Mouse (Mus musculus) thymus, adult 2 months (tissue): Measurements from ENCODE around the gene Cry2. TPM values are rescaled to one million over a fixed set of nuclear protein-coding genes. Genes with fewer than 3 reads are reported as not detected.

ENCODE experiments used
- DNase-seq: peaks from one replicate; pipeline ENCODE4 v3.0.0; 2021
- H3K27ac ChIP-seq: fragments of 200-500 bp; 2 replicates; pipeline ENCODE4 v1.5.1; 2012; ENCODE audit warnings: low read length, control low read depth; ENCODE audit not compliant: control insufficient read depth, insufficient read depth
- H3K27me3 ChIP-seq: fragments of 200-500 bp; 2 replicates; pipeline ENCODE4 v1.6.1; 2012; ENCODE audit warnings: mild to moderate bottlenecking, low read length, moderate library complexity, mixed read lengths; ENCODE audit not compliant: control insufficient read depth, insufficient read depth
- H3K36me3 ChIP-seq: fragments of 200-500 bp; 2 replicates; pipeline ENCODE4 v1.6.1; 2012; ENCODE audit warnings: mild to moderate bottlenecking, low read length, moderate library complexity; ENCODE audit not compliant: control insufficient read depth, insufficient read depth
- H3K4me1 ChIP-seq: fragments of 200-500 bp; replicated peaks from 2 replicates; pipeline ENCODE4 v1.6.1; 2012; ENCODE audit warnings: low read length; ENCODE audit not compliant: control insufficient read depth, insufficient read depth
- H3K4me3 ChIP-seq: fragments of 200-500 bp; 2 replicates; pipeline ENCODE4 v1.5.1; 2012; ENCODE audit warnings: mild to moderate bottlenecking, low read length, control low read depth, moderate library complexity; ENCODE audit not compliant: control insufficient read depth, insufficient read depth
- CTCF ChIP-seq: fragments of 200-500 bp; IDR thresholded peaks from 2 replicates; pipeline ENCODE4 v1.5.1; 2012; ENCODE audit warnings: mild to moderate bottlenecking, control low read depth, low read length, moderate library complexity, borderline replicate concordance; ENCODE audit not compliant: control insufficient read depth, poor library complexity, insufficient read depth; ENCODE audit errors: extremely low read depth
- POLR2A ChIP-seq: fragments of 200-500 bp; IDR thresholded peaks from 2 replicates; pipeline ENCODE4 v1.6.1; 2012; ENCODE audit warnings: mild to moderate bottlenecking, low read length, control low read depth, moderate library complexity; ENCODE audit not compliant: control insufficient read depth, poor library complexity, insufficient read depth; ENCODE audit errors: extremely low read depth
- WGBS: fragments of 180-500 bp; shearing (Covaris S2); methylation state at CpG from one replicate; pipeline ENCODE4 v1.1.7; 2018; 5-methylcytosine and 5-hydroxymethylcytosine counted together
- polyA plus RNA-seq: library from polyadenylated mRNA; depleted of rRNA; stranded (reverse); fragments of >200 nt; gene quantifications from 2 replicates; pipeline ENCODE4 v1.2.3, GENCODE M21; 2012

The Cry2 gene
- polyA plus RNA-seq, 1 experiment, result 16.2 TPM

DNA sequence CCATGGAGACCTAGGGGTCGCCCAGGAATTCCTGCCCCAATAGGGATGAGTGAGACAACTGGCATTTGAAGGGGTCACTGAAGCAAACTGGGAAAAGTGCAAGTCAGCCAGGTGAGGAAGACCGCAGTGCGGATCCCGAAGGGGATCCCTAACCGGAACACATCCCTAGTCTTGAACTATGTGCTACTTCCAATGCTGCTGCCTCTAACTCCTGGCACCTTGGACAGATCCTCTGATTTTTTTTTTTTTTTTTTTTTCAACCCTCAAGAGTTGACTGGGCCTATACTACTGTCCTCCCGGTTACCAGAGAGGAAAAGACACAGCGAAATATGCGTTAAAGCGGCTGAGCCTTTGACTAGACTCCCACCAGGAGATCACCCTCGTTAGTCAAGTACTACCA, 44.2 kb downstream of the Cry2 start:
- DNase-seq, result no peak
- TF ChIP-seq CTCF, result no peak
- TF ChIP-seq POLR2A, result no peak
- 52% methylated on average over 10 of the region's 10 CpGs for WGBS
- Histone ChIP-seq H3K27me3 (peaks cover 7% of the 10 kb centered on the region; the same call in 1 of the 2 replicates), H3K27ac (no peak overlapping the region), H3K4me3 (no peak overlapping the region), H3K4me1 (peaks cover 12% of the 10 kb centered on the region), H3K36me3 (no peaks in the 10 kb centered on the region)

DNA sequence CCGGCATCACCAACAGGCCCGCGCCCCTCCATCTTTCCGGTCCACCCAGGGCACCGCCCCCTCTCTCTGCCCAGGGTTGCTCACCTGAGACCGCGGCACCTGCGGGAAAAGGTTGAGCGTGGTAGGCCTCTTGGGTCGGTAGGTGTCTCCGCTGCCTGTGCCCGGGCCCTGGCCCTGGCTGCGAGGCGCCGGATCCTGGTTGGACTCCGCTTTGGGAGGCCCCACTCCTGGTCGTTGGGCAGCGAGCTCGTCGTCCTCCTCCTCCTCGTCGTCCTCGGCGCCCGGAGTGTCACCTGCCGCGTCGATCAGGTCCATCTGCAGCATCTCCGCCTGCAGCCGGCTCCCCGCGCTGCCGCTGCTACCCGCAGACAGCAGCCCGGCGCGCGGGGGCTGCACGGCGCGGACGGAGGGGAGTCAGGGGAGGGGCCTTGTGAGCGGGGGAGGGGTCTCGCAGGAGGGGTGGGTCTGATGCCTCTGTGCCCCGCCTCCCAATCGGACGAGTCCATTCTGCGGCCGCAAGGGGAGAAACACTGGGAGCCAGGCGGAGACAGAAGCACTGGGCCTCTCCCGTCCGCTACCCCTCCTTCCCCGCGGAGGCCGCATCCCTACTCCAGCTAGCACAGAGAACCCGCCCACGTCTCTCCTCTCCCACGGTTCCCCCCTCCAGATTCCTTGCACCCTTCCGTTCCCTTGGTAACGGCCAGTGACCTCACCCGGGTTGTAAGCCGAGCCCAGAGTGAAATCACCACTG, 44.8 kb downstream of the Cry2 start:
- peak; percentile 49 for DNase-seq
- H3K36me3 ChIP-seq, result no peaks in the 10 kb centered on the region
- peaks cover 7% of the 10 kb centered on the region; the same call in 1 of the 2 replicates for H3K27me3 ChIP-seq
- 5% methylated on average over 61 of the region's 62 CpGs for WGBS
- TF ChIP-seq POLR2A (no peak), CTCF (no peak)
- H3K27ac ChIP-seq, result no peak overlapping the region
- peaks cover 18% of the 10 kb centered on the region for H3K4me1 ChIP-seq
- H3K4me3 ChIP-seq, result peak overlapping the region; percentile 40

DNA sequence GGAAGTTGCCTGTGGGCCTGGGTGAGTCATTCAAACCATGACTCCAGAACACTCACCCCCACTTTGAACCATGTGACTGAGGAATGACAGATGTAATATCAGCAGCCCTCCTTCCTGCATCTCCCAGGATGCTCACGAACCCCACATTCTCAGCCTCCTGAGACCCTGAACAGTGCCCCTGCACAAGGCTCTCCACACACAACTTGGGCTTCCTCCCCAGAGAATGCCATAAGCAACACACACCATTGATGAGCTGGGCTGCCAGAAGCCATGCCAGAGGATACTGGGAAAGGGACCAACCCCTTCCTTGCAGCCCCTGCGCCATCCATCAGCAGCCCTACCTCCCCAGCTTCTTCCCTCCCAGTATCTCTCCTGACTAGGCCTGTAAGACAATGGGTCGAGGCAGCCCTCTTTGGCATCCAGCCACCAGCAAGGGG, 45.7 kb downstream of the Cry2 start:
- H3K36me3 ChIP-seq, result no peaks in the 10 kb centered on the region
- WGBS, result 94% methylated on average over 3 of the region's 3 CpGs
- no peak for TF ChIP-seq POLR2A
- TF ChIP-seq CTCF, result no peak
- no peak for DNase-seq
- no peak overlapping the region for H3K27ac ChIP-seq
- no peak overlapping the region for H3K4me3 ChIP-seq
- H3K4me1 ChIP-seq, result peaks cover 27% of the 10 kb centered on the region
- peaks cover 7% of the 10 kb centered on the region; the same call in 1 of the 2 replicates for H3K27me3 ChIP-seq

DNA sequence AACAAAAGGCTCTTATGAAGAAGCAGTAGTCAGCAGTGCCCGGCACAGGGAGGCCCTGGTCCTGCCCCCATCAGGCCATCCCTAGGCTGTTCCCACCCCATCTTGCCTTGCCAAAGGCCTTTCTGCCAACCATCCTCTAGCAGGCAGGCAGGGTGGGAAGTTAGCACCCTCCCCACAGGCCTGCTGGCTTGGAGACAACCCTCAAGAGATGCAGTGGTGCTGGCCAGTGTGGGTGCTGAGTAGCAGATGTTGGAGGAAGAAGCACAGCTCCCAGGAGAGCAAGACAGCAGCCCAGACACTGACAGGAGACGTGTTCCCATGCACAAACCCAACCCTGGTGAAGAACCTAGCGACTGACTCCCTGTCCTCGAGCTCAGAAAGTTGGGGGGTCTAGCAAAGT, 46.2 kb downstream of the Cry2 start:
- 83% methylated on average over 4 of the region's 4 CpGs for WGBS
- no peak overlapping the region for H3K4me3 ChIP-seq
- H3K27ac ChIP-seq, result no peak overlapping the region
- DNase-seq, result no peak
- TF ChIP-seq CTCF, result no peak
- no peak for TF ChIP-seq POLR2A
- H3K27me3 ChIP-seq, result peaks cover 7% of the 10 kb centered on the region; the same call in 1 of the 2 replicates
- H3K36me3 ChIP-seq, result no peaks in the 10 kb centered on the region
- peaks cover 29% of the 10 kb centered on the region for H3K4me1 ChIP-seq

DNA sequence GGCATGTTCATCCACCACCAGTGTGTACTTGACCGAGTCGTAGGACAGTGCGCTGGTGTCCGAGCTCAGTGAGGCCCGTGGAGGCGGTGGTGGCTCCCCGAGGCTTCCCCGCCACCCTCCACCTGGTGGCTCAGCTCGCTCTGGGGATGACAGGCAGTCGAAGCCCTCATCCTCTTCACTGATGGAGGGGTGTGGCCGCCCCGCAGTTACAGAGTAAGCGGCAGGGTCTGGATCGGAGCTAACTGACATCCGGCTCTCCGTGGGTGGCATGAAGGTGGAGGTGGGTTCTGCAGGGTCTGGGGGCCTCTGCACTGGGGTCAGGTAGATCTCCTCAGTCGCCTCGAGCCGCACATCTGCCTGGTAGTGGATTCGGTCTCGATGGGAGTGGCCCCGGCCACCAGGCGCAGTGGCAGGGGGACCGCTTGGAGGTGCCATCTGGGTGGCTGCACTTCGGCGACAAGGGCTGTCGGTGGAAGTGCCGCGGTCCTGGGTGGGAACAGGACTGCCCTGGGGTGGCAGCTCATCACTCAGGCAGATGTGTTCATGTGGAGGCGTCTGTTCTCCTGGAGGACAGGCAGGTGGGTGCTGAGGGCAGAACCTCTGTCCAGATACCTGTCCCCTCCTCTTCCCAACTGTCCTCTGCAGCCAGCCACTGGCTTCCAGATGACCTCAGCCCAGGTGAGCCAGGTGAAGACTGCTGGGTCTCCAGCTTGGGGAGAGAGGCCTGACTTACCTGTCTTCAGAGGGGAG, 46.8 kb downstream of the Cry2 start:
- DNase-seq, result no peak
- peaks cover 7% of the 10 kb centered on the region; the same call in 1 of the 2 replicates for H3K27me3 ChIP-seq
- 95% methylated on average over 30 of the region's 30 CpGs for WGBS

DNA sequence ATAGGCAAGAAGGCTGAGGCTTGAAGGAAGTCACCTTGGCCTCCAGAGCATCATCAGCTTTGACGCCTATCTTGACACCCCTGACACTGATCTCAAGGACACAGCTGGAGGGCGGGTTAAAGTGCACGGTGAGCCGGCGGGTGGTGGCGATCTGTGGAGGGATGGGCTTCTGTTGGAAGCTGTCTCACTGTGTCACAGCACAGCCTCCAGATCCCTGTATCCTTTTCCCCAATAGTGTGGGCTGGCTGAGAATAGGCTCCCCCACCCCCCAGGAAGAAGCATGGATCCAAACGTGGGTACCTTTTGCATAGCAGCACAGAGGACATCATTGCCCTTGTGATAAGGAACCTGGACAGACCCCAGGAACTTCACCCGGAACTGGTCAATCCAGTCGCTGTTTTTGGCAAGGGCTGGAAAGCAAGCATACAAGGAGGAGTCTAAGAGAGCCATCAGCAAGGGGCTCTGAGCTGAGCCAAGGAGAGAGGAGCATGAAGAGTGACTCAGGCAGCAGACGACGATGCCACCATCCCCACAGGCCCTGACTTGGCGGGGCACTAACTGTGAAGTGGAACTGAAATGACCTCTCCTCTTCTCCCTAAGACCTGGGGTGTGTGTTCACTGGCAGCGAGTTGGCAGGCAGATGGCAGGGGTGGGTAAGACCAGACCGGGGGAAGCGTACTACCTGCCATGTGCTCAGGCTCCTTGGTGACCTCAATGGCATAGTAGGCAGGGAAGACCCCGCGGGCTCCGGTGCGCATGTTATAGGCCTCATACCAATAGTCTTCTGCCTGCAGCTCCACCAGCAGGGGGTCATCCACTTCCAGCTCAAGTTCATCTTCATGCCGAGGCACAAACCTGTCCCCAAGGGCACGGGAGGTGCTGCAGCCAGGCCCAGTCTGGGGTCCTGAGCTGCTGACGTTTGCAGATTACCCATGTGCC, 48.5 kb downstream of the Cry2 start:
- Histone ChIP-seq H3K36me3 (peaks cover 10% of the 10 kb centered on the region; the same call in 1 of the 2 replicates), H3K27ac (no peak overlapping the region), H3K4me1 (peaks cover 29% of the 10 kb centered on the region), H3K27me3 (peaks cover 7% of the 10 kb centered on the region; the same call in 1 of the 2 replicates), H3K4me3 (no peak overlapping the region)
- TF ChIP-seq POLR2A (no peak), CTCF (no peak)
- DNase-seq, result no peak
- WGBS, result 88% methylated on average over 22 of the region's 22 CpGs

More for the DNA sequence above, 46.8 kb downstream of the Cry2 start:
- no peak overlapping the region for H3K4me3 ChIP-seq
- H3K27ac ChIP-seq, result no peak overlapping the region
- peaks cover 29% of the 10 kb centered on the region for H3K4me1 ChIP-seq
- H3K36me3 ChIP-seq, result no peaks in the 10 kb centered on the region
- TF ChIP-seq CTCF (no peak), POLR2A (no peak)
